Mouse (Mus musculus) left cerebral cortex, postnatal 4 days (tissue): Measurements from ENCODE around the gene Spry1. TPM values are rescaled to one million over a fixed set of nuclear protein-coding genes. Genes with fewer than 3 reads are reported as not detected.
A peak's percentile ranks its signal among the peaks of the same experiment; 100 is the strongest.
"Not testable (repeated sequence)": the region's sequence is repeated elsewhere in the genome, so short reads cannot be mapped to it uniquely, and the experiment has no call there.

Source experiments
- DNase-seq: peaks from one replicate; pipeline ENCODE4 v3.0.0-alpha.2; 2022
- intact Hi-C: fragments of 180-260 bp; cut with DNase I; formaldehyde crosslinking; loops from one replicate; pipeline ENCODE4 v1.15.1; 2025
- total RNA-seq, 2 experiments: library from RNA; stranded (reverse); gene quantifications; 2 replicates each; pipeline ENCODE4 v1.2.3; 2021

Gene Spry1
- total RNA-seq, result 10 to 100 TPM; 15.2 to 15.6 TPM

- peak; percentile 93 for DNase-seq
- intact Hi-C loops, result loop anchor here (10.0 kb wide), 4 partner anchors 85 to 585 kb away; partner anchors contain the start of gene Gm5148
These were observed at the start of gene Spry1 for GRCm38 (mm10) chr3:37639690-37640089. Spry1 (plus strand) TSS chr3:37639947.

- intact Hi-C loops, result no loop called here
These were observed 44.0 kb upstream of the Spry1 start for GRCm38 (mm10) chr3:37595721-37596120.

GRCm38 (mm10) chr3:37596519-37596918 lies 43.2 kb upstream of the Spry1 start:
- DNase-seq, result no peak
- intact Hi-C loops, result no loop called here

More at GRCm38 (mm10) chr3:37595721-37596120, 44.0 kb upstream of the Spry1 start:
- no peak for DNase-seq

- intact Hi-C loops, result no loop called here
- DNase-seq, result no peak
These were observed 42.5 kb upstream of the Spry1 start for GRCm38 (mm10) chr3:37597200-37597599.

- DNase-seq, intact Hi-C loops: not testable (repeated sequence)
These were observed 40.1 kb upstream of the Spry1 start for GRCm38 (mm10) chr3:37599641-37600040.

- intact Hi-C loops, result no loop called here
- DNase-seq, result no peak
These were observed 37.4 kb upstream of the Spry1 start for GRCm38 (mm10) chr3:37602356-37602755.

- intact Hi-C loops, result no loop called here
- DNase-seq, result no peak
These were observed 36.9 kb upstream of the Spry1 start for GRCm38 (mm10) chr3:37602890-37603289.

GRCm38 (mm10) chr3:37603541-37603940 lies 36.2 kb upstream of the Spry1 start:
- no peak for DNase-seq
- intact Hi-C loops, result no loop called here

GRCm38 (mm10) chr3:37604976-37605875 lies 34.5 kb upstream of the Spry1 start:
- intact Hi-C loops, result no loop called here
- DNase-seq, result peak; percentile 33

GRCm38 (mm10) chr3:37605876-37606238 lies 33.9 kb upstream of the Spry1 start:
- intact Hi-C loops, result no loop called here

GRCm38 (mm10) chr3:37608926-37609325 lies 30.8 kb upstream of the Spry1 start:
- no peak for DNase-seq
- intact Hi-C loops, result no loop called here

More at GRCm38 (mm10) chr3:37605876-37606238, 33.9 kb upstream of the Spry1 start:
- no peak for DNase-seq

- intact Hi-C loops, result no loop called here
- no peak for DNase-seq
These were observed 29.1 kb upstream of the Spry1 start for GRCm38 (mm10) chr3:37610670-37611069.

- intact Hi-C loops, result no loop called here
- DNase-seq, result no peak
These were observed 26.0 kb upstream of the Spry1 start for GRCm38 (mm10) chr3:37613722-37614121.

- intact Hi-C loops, result no loop called here
- no peak for DNase-seq
These were observed 24.7 kb upstream of the Spry1 start for GRCm38 (mm10) chr3:37614878-37615650.

- intact Hi-C loops, result no loop called here
These were observed 22.9 kb upstream of the Spry1 start for GRCm38 (mm10) chr3:37616586-37617547.

GRCm38 (mm10) chr3:37632246-37632645 lies 7.5 kb upstream of the Spry1 start:
- DNase-seq, result no peak
- intact Hi-C loops, result no loop called here

More at GRCm38 (mm10) chr3:37616586-37617547, 22.9 kb upstream of the Spry1 start:
- DNase-seq, result no peak

- DNase-seq, result no peak
- intact Hi-C loops, result no loop called here
These were observed 7.0 kb upstream of the Spry1 start for GRCm38 (mm10) chr3:37632751-37633150.

- intact Hi-C loops, result no loop called here
- no peak for DNase-seq
These were observed 5.1 kb upstream of the Spry1 start for GRCm38 (mm10) chr3:37634648-37635047.

GRCm38 (mm10) chr3:37636921-37637320 lies 2.8 kb upstream of the Spry1 start:
- intact Hi-C loops, result no loop called here
- DNase-seq, result no peak

GRCm38 (mm10) chr3:37640162-37640721 lies 495 bp downstream of the Spry1 start:
- intact Hi-C loops, result loop anchor here (10.0 kb wide), 4 partner anchors 85 to 585 kb away; partner anchors contain the start of gene Gm5148

More at GRCm38 (mm10) chr3:37640162-37640721, 495 bp downstream of the Spry1 start:
- peak; percentile 51 for DNase-seq
